In the genomic region with DNA sequence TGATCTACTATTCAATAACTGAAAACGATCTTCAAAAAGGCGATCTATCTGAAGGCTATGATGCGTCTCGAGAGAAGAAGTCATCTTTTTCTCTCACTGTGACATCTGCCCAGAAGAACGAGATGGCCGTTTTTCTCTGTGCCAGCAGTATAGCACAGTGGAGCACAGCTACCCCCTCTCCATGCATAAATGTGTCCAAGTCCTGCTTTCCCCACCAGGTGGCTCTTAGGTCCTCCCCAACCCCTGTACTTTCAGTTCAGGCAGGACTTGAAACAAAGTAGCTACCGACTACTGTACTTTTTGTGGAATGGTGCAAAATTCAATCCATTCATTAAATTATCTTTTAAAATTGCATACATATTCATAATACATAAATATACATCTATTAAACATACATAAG, we compare ENCODE assay signal across 15 mouse cellular contexts.
A peak's percentile ranks its signal among the peaks of the same experiment; 100 is the strongest.
DNase-seq lines count a peak whose midpoint lies in the region; ATAC-seq and TF ChIP-seq lines count a peak whose summit lies in the region.
"Had no signal": no experiment of that assay in that cellular context is flagged by ENCODE, and none has a peak within 500 bp of the region (broad histone marks: within the 10 kb centered on the region; RNA-seq: fewer than 3 reads in every experiment).

No protein-coding gene starts in this region.

- no peaks in the 10 kb centered on the region for H3K4me1 ChIP-seq in forebrain, postnatal 0 days (ENCODE audit: insufficient read depth)
- H3K4me1 ChIP-seq: forebrain, embryonic 15.5 days; lung, embryonic 15.5 days had no signal

- H3K4me3 ChIP-seq in forebrain, postnatal 0 days (ENCODE audit: low read depth, low read length), result no peak overlapping the region
- H3K4me3 ChIP-seq: forebrain, embryonic 15.5 days; lung, embryonic 15.5 days had no signal

- no peak overlapping the region for H3K4me2 ChIP-seq in forebrain, postnatal 0 days (ENCODE audit: low read depth)
- H3K4me2 ChIP-seq: forebrain, embryonic 15.5 days; heart, embryonic 11.5 days; lung, embryonic 15.5 days had no signal

- no peak for TF ChIP-seq CTCF in forebrain, postnatal 0 days (IDR thresholded peaks at IDR 0.05; ENCODE audit: low read depth)

- H3K9ac ChIP-seq in forebrain, postnatal 0 days, result no peak overlapping the region
- H3K9ac ChIP-seq: forebrain, embryonic 15.5 days; lung, embryonic 15.5 days had no signal

- H3K36me3 ChIP-seq in forebrain, postnatal 0 days (ENCODE audit: insufficient read depth), result no peaks in the 10 kb centered on the region
- H3K36me3 ChIP-seq: forebrain, embryonic 15.5 days; lung, embryonic 15.5 days had no signal

- H3K27me3 ChIP-seq in forebrain, postnatal 0 days (ENCODE audit: insufficient read depth, low read length), result no peaks in the 10 kb centered on the region
- H3K27me3 ChIP-seq: forebrain, embryonic 15.5 days; lung, embryonic 15.5 days had no signal

- 87% methylated on average over 7 of the region's 7 CpGs for WGBS in forebrain, postnatal 0 days

- ATAC-seq in CD4-positive, CD25-positive, alpha-beta regulatory T cell, adult 4 months, result peak; percentile 66
- ATAC-seq in hematopoietic stem cell, adult 5-6 weeks (replicated peaks in 1 of 2; ENCODE audit: insufficient read depth in 1 of 2, low FRiP score in 2 of 2, low TSS enrichment in 1 of 2, low read depth in 1 of 2, poor library complexity in 2 of 2, severe bottlenecking in 2 of 2), result peak; percentile 84 to 91
- no peak for ATAC-seq in forebrain, postnatal 0 days
- ATAC-seq: forebrain, embryonic 15.5 days had no signal

- peak; percentile 50 for DNase-seq in 416B (ENCODE audit: low read depth)
- peak; percentile 54 for DNase-seq in thymus, postnatal 0 days (ENCODE audit: low spot score)
- no peak for DNase-seq in adrenal gland, postnatal 25 days
- no peak for DNase-seq in forebrain, postnatal 0 days
- no peak for DNase-seq in spleen, adult 12 weeks (ENCODE audit: low spot score)
- DNase-seq: cerebellum, adult 18-20 months; embryo, embryonic 11 days; gastrocnemius, postnatal 10 days; kidney, adult 18-20 months; right cerebral cortex, postnatal 25 days had no signal

- H3K9me3 ChIP-seq in forebrain, postnatal 0 days (ENCODE audit: low read length), result no peaks in the 10 kb centered on the region
- H3K9me3 ChIP-seq: forebrain, embryonic 15.5 days; lung, embryonic 15.5 days had no signal

- no peak overlapping the region for H3K27ac ChIP-seq in forebrain, postnatal 0 days (ENCODE audit: low read depth, low read length)
- H3K27ac ChIP-seq: forebrain, embryonic 15.5 days; lung, embryonic 15.5 days had no signal

Comparison
In these comparisons a context has a peak if more than half of its experiments do, and no peak if none do; other contexts are left out.
1. DNase-seq: peak in 416B (single experiment) and thymus, postnatal 0 days (single experiment); none in adrenal gland, postnatal 25 days (single experiment), forebrain, postnatal 0 days (single experiment) and spleen, adult 12 weeks (single experiment).